Mouse (Mus musculus): ENCODE measurements around the gene Gm815.

GRCm38 (mm10) chr19:26871096-26871495 lies 14.6 kb upstream of the Gm815 start:
- TF ChIP-seq CTCF (IDR thresholded peaks at IDR 0.05; ENCODE audit: low read depth) (no peak), EP300 (IDR thresholded peaks at IDR 0.05; ENCODE audit: low read depth) (no peak)
